Mouse (Mus musculus): Measurements from ENCODE around the gene Tbc1d25. TPM values are rescaled to one million over a fixed set of nuclear protein-coding genes. Genes with fewer than 3 reads are reported as not detected.

The Tbc1d25 gene
- polyA plus RNA-seq (2017; shearing (Covaris generic)): 10 to 100 TPM; 14.2 to 21.1 TPM

DNA sequence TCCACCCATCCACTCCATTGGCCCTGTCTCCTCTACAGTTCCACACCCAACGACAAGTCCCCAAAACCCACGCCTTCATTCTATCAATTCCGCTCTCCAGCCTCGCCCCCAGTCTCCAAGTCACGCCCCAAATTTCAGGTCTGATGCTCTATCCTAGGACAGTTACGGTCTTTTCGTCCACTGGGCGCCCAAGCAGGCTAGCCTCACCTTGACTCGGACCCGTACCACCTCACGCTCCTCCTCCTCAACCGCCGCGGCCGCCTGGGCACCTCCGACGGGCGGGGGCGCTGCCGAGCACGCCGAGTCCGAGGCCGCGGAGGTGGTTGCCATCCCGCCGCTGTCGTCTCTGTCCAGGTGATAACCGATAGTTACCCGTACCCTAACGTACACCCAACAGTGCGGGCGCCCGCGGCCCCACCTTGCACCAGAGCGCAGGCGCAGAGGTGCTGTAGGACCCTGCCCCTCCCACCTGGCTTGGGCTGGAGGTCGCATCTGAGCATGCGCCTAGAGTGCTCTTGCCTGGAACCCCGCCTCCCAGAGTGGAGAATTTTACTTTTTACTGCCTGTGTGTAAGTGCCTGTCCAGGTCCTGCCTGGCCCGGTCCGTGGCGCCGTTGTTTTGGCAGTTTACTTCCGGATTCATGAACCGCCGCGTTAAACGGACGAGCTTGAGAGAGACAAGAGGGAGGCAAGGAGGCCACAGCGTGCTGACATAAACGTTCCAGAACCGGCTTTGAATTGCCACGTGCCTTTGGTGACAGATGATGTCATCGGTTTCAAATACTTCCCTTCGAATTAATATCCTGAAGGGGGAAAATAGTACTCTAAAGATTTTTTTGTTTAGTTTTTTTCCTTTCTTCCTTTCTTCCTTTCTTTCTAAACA lies at the start of gene Tbc1d25:
TSS of gene Tbc1d25 (minus strand) at position 678 of the 882 bp plus-strand sequence.

DNA sequence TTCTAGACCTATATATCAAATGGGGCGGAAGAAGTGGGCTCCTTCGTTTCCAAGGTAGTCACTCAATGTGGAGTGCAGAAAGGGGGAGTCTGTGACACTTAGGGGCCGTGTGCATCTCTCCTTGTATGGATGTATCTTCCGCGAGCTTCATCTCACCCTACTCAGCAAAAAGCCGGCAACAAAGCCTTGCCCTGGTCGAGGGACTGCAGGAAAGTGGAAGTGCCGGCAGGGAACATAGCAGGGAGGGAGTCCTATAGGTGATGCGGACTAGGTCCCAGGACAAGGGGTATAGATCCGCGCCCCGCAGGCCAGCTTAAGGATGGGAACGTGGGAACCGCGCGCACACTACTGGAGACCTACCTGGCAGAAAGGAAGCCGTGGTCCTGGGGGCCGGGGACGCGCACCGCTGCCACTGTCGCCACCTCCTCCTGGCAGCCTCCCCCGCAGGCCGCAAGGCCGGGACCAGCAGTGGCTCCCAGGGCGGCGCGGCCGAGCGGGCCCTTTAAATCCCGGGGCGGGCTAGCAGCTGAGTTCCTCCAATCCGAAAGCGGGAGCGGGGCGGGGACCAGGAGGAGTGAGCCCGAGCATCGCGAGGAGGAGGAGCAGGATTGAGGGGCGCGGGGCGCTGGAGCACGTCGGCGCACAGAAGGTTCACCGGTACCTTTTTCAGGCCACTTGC lies 30.2 kb upstream of the Tbc1d25 start, which contains the start of gene Porcn:
TSS of gene Porcn (minus strand) at position 511 of the 679 bp plus-strand sequence.

DNA sequence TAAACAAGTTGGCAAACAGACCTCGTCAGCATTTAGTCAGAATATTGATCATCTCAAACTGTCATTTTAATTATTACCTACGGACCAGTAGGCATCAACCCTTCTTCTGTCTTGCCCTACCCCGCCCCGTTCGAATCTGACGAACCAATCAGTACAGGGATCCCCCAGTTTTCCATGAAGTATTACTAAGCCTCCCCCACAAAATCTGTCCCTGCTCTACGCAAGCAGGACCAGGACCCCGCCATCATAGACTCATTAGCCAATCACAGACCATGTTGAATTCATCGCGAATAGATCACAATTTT lies 17.4 kb upstream of the Tbc1d25 start, which contains the start of gene Ebp:
TSS of gene Ebp (minus strand) at position 94 of the 305 bp plus-strand sequence.

DNA sequence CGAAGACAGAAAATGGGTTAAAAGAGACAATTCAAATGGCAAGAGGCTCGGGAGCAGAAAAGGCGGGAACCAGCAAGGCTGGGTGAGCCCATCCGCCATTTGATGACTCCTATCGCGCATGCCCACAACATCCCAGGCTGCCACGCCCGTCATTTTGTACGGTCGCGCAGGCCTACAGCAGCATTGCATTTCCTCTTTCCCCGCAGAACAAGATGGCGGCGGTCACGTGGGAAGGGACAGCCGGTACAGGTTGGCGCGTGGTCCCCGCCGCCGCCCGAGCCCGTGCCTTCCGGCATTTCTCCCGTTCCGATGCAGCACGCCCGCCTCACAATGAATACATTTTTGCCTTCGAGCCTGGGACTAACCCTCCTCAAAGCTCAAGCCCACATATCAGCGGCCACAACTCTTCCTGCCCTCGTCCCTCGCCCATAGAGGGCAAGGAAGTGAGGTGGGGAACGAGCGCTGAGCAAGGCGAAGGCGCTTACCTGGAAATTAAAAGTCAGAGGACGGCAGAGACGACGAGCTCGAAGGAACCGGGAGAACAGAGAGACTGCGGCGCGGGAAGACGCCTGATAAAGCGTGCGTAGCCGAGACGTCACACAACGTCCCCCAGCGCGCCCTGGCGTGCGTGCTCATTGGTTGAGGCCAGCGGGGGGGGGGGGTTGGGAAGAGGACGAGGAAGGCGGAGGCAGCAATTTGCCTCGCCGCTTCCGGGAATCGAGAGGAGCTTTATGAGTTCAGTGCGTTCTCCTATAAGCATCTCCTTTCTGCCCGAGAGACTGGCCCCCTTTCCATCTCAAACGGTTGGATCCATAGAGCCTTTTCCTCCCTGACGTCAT lies 30.6 kb downstream of the Tbc1d25 start, which contains the start of gene Rbm3:
TSS of gene Rbm3 (minus strand) at position 728 of the 839 bp plus-strand sequence.

DNA sequence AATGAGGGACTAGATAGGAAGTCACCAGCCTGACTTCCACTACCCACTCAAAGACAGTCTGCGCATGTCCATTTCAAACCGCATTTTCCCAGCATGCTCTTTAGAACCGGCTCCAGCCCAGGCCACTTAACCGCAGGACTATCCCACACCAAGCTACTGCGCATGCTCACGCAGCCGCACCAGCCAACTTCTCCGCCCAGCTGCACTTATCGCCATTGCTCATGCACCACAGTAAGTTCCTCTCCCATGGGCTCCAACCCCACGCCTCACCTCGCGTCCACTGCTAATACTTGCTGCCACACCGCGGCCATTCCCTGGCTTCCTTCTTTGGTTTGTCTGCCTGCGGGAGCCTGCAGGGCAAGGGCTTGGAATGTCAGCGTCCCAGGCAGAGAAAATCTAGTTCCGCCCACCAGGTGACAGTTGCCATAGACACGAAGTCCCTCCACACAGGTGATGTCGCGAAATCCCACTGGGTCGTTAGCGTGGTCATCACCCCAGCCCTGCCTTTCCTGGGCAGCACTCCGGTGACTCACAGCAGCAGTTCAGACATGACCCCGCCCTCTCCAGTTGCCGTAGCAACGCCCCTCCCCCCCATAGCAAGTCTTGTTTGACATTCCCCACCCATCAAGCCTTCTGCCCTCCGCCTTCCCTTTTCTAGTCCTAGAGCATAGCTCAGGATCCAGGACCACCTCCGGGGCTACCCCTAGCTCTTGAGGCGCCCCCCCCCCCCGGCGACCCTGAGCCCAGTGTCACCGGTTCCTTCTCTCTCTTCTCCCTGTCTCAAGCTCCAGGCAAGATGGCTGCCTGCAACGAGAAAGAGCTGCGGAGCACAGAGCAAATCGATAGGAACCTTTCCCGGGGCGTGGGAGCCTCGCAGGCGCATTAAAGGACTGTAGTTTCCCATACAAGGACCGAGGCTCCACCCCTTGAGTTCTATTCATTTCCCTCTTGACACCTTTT lies 43.7 kb downstream of the Tbc1d25 start, which contains the start of gene Wdr13:
TSS of gene Wdr13 (minus strand) at position 876 of the 960 bp plus-strand sequence.

Other genes with a start within 250 kb of the Tbc1d25 start
- under 1 TPM in 1 of 2 experiments, not detected in 1; 0.44 TPM for gene Eras, start 247.6 kb downstream of the Tbc1d25 start, polyA plus RNA-seq (2017; shearing (Covaris generic))
- gene Hdac6, start 228.3 kb downstream of the Tbc1d25 start, polyA plus RNA-seq (2017; shearing (Covaris generic)): 10 to 100 TPM; 13.0 to 14.0 TPM
- gene Gata1, start 198.1 kb downstream of the Tbc1d25 start, polyA plus RNA-seq (2017; shearing (Covaris generic)): 10 to 100 TPM; 25.9 to 28.4 TPM
- not detected for gene Glod5, start 157.7 kb downstream of the Tbc1d25 start, polyA plus RNA-seq (2017; shearing (Covaris generic))
- gene Suv39h1, start 101.4 kb downstream of the Tbc1d25 start, polyA plus RNA-seq (2017; shearing (Covaris generic)): 10 to 100 TPM; 22.7 to 32.2 TPM
- 10 to 100 TPM; 80.0 to 87.7 TPM for gene Was, start 85.7 kb downstream of the Tbc1d25 start, polyA plus RNA-seq (2017; shearing (Covaris generic))
- gene Wdr13, start 43.3 kb downstream of the Tbc1d25 start, polyA plus RNA-seq (2017; shearing (Covaris generic)): 10 to 100 TPM; 24.4 to 32.3 TPM
- gene Rbm3, start 30.3 kb downstream of the Tbc1d25 start, polyA plus RNA-seq (2017; shearing (Covaris generic)): 100 to 1,000 TPM; 502 to 511 TPM
- gene Ebp, start 17.3 kb upstream of the Tbc1d25 start, polyA plus RNA-seq (2017; shearing (Covaris generic)): 100 to 1,000 TPM; 141 to 144 TPM
- under 1 TPM in 1 of 2 experiments, not detected in 1; 0.21 TPM for gene Porcn, start 30.3 kb upstream of the Tbc1d25 start, polyA plus RNA-seq (2017; shearing (Covaris generic))
- gene Ftsj1, start 76.2 kb upstream of the Tbc1d25 start, polyA plus RNA-seq (2017; shearing (Covaris generic)): 10 to 100 TPM; 19.6 to 26.7 TPM
- gene Slc38a5, start 95.0 kb upstream of the Tbc1d25 start, polyA plus RNA-seq (2017; shearing (Covaris generic)): under 1 TPM in 1 of 2 experiments, not detected in 1; 0.59 TPM
- gene Ssxb10, start 151.2 kb upstream of the Tbc1d25 start, polyA plus RNA-seq (2017; shearing (Covaris generic)): not detected
- gene Ssxb9, start 190.8 kb upstream of the Tbc1d25 start, polyA plus RNA-seq (2017; shearing (Covaris generic)): not detected
- not detected for gene Ssxb1, start 237.1 kb upstream of the Tbc1d25 start, polyA plus RNA-seq (2017; shearing (Covaris generic))